Mouse (Mus musculus) kidney, postnatal 0 days (tissue): ENCODE data around the gene Cend1. TPM values are rescaled to one million over a fixed set of nuclear protein-coding genes. Genes with fewer than 3 reads are reported as not detected.
A peak's percentile ranks its signal among the peaks of the same experiment; 100 is the strongest.

Experiments
- ATAC-seq: fragments of 200-750 bp; cut with Nextera tagmentation; replicated peaks from 2 replicates; pipeline ENCODE4 v1.8.0; 2017; ENCODE audit warnings: low read depth, moderate number of reproducible peaks, moderate TSS enrichment, moderate library complexity; ENCODE audit not compliant: low FRiP score
- DNase-seq: peaks from one replicate; pipeline ENCODE4 v3.0.0-alpha.2; 2016; ENCODE audit warnings: low spot score
- H3K27ac ChIP-seq: fragments of 300-500 bp; sonication (generic); 2 replicates; pipeline ENCODE4 v1.5.1; 2014; ENCODE audit warnings: mild to moderate bottlenecking
- H3K27me3 ChIP-seq: fragments of 300-500 bp; sonication (generic); 2 replicates; pipeline ENCODE4 v1.6.1; 2014; ENCODE audit warnings: low read length, mixed read lengths; ENCODE audit not compliant: insufficient read depth
- H3K36me3 ChIP-seq: fragments of 300-500 bp; sonication (generic); 2 replicates; pipeline ENCODE4 v1.6.1; 2014; ENCODE audit warnings: low read length, mixed read lengths; ENCODE audit not compliant: insufficient read depth
- H3K4me1 ChIP-seq: fragments of 300-500 bp; sonication (generic); replicated peaks from 2 replicates; pipeline ENCODE4 v1.6.1; 2014; ENCODE audit warnings: antibody characterized with exemption, low read length, mixed read lengths; ENCODE audit not compliant: insufficient read depth
- H3K4me2 ChIP-seq: fragments of 300-500 bp; sonication (generic); 2 replicates; pipeline ENCODE4 v1.6.1; 2014; ENCODE audit warnings: mild to moderate bottlenecking, low read length, moderate library complexity, mixed read lengths
- H3K4me3 ChIP-seq: fragments of 300-500 bp; sonication (generic); replicated peaks from 2 replicates; pipeline ENCODE4 v1.5.1; 2014; ENCODE audit warnings: low read depth, low read length
- H3K9ac ChIP-seq: fragments of 300-500 bp; sonication (generic); 2 replicates; pipeline ENCODE4 v1.6.1; 2014; ENCODE audit warnings: low read depth, low read length
- H3K9me3 ChIP-seq: fragments of 300-500 bp; sonication (generic); replicated peaks from 2 replicates; pipeline ENCODE4 v1.6.1; 2016; ENCODE audit warnings: low read length, inconsistent platforms, mixed read lengths
- CTCF ChIP-seq: IDR thresholded peaks from 2 replicates; pipeline ENCODE4 v1.5.1; 2016; ENCODE audit warnings: antibody characterized with exemption, low read depth, mild to moderate bottlenecking, moderate library complexity
- WGBS: fragments of 180-500 bp; shearing (Covaris S2); extraction: QIAGEN DNeasy Blood & Tissue Kit; methylation state at CpG from one replicate; pipeline ENCODE4 v1.1.7; 2014; 5-methylcytosine and 5-hydroxymethylcytosine counted together
- polyA plus RNA-seq: library from polyadenylated mRNA; unstranded; fragments of >200 nt; fragmentation: Nextera tagmentation; extraction: Ambion mirVana; gene quantifications from 2 replicates; pipeline ENCODE4 v1.2.1, GENCODE M21; 2015

Gene Cend1
- polyA plus RNA-seq, 1 experiment from 2014 or later: 2.2 TPM

DNA sequence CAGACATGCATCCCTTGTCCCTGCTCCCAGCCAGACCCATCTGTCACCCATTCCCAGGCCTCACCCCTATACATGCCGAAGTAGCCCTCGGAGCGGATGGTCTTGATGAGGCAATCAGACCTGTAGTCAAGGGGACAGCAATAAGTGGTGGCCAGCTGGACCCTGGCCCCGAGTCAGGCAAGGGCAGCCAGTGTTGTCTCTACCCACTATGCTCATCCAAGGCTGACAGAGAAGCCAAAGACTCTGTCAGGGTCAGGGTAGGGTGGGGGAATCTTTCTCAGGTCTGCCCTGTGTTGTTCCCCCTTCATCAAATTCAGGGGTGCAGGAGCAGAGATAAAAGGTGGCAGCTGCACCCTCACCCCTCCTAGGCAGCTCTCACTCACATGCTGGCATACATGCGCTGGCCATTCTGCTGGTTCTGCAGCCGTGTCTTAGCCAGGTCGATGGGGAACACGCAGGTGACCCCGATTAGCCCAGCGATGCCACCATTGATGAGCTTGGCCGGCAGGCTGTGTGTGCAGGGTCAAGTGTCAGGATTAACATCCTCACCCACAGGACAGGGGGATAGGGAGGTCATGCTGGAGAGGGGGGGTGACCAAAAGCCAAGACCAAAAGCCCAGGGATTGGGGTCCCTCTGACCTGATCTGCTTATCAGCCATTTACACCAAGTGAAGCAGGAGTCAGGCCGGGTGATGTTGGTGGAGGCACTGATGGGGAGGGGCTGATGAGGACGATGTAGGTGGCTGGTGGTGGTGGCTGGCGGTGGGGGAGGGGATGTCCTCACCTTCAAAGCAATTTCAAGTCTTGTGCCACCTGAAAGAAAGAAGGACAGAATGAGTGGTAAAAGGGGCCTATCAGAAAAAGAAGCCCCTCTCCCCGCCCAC, 4.5 kb upstream of the Cend1 start:
- ATAC-seq (no peak), DNase-seq (no peak)
- Histone ChIP-seq H3K4me3 (peak overlapping the region; percentile 34), H3K27ac (no peak overlapping the region), H3K4me2 (peak overlapping the region; percentile 51), H3K4me1 (peaks cover 21% of the 10 kb centered on the region), H3K9ac (peak overlapping the region; percentile 46), H3K36me3 (peaks cover 24% of the 10 kb centered on the region), H3K27me3 (no peaks in the 10 kb centered on the region), H3K9me3 (no peaks in the 10 kb centered on the region)
- TF ChIP-seq CTCF: no peak
- 65% methylated on average over 15 of the region's 15 CpGs for WGBS

DNA sequence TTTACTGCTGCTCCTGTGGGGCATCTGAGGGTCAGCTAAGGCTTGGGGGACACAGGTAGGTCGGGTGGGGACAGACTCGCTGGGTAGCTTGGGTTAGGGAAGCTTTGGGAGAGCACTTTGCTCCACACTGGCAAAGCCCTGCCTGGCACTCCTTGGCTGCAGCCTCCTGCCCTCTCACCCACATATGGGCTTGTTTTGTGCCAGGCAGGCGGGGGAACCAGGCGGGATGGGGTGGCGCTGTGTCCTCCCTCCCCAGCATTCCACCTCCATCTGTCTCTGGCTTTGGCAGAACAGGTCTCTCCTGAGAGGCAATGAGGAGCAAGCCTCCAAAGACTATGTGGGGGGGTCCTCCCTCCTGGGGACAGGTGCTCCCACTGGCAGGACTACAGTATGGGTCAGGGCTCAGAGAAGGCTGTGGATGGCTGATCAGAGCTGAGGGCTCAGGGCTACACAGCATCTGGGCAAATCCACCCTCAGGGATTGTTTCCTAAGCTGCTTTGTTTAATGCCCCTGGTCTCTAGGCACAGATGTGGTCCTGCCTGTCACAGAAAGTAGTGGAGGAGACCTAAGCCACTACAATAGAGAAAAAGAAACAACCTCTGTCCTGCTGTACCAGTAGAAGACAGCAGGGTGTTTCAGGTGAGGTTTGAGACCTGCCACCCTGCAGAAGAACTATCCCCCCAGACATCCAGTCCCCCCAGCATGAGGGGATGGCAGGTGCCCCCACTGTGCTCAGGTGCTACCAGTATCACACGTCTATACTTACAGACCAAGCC, 3.6 kb upstream of the Cend1 start:
- Histone ChIP-seq H3K4me3 (no peak overlapping the region), H3K27me3 (no peaks in the 10 kb centered on the region), H3K36me3 (peaks cover 23% of the 10 kb centered on the region; the same call in 1 of the 2 replicates), H3K9me3 (no peaks in the 10 kb centered on the region), H3K9ac (0 out of 2 replicates have a peak overlapping the region, but pooled peaks have one; percentile 8), H3K4me2 (no peak overlapping the region), H3K4me1 (peaks cover 21% of the 10 kb centered on the region), H3K27ac (no peak overlapping the region)
- no peak for TF ChIP-seq CTCF
- ATAC-seq: no peak
- DNase-seq: no peak
- WGBS: 72% methylated on average over 6 of the region's 6 CpGs

DNA sequence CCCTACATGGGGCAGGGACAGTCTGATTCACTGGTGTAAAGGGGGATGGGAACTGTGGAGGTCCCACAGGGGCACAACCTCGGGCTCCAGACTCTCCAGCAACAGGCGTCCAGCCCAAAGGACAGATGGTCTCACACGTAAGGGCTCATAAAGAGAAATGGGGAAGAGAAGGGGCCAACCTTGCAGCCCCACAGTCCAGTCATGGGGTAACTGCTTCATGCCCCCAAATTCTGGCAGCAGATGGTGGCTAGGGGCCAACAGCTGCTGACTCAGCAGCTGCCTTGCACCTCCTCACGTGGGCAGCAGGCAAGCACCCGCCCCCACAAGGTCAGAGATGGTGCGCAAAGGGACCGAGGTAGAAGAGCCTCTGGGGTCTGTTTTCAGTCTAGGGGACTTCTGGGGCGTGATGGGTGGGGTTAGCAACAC, 2.9 kb upstream of the Cend1 start:
- Histone ChIP-seq H3K9me3 (no peaks in the 10 kb centered on the region), H3K36me3 (peaks cover 23% of the 10 kb centered on the region; the same call in 1 of the 2 replicates), H3K27me3 (no peaks in the 10 kb centered on the region), H3K9ac (no peak overlapping the region), H3K27ac (no peak overlapping the region), H3K4me3 (no peak overlapping the region), H3K4me1 (peaks cover 21% of the 10 kb centered on the region), H3K4me2 (no peak overlapping the region)
- DNase-seq: no peak
- WGBS: 58% methylated on average over 8 of the region's 8 CpGs
- no peak for TF ChIP-seq CTCF
- ATAC-seq: no peak

DNA sequence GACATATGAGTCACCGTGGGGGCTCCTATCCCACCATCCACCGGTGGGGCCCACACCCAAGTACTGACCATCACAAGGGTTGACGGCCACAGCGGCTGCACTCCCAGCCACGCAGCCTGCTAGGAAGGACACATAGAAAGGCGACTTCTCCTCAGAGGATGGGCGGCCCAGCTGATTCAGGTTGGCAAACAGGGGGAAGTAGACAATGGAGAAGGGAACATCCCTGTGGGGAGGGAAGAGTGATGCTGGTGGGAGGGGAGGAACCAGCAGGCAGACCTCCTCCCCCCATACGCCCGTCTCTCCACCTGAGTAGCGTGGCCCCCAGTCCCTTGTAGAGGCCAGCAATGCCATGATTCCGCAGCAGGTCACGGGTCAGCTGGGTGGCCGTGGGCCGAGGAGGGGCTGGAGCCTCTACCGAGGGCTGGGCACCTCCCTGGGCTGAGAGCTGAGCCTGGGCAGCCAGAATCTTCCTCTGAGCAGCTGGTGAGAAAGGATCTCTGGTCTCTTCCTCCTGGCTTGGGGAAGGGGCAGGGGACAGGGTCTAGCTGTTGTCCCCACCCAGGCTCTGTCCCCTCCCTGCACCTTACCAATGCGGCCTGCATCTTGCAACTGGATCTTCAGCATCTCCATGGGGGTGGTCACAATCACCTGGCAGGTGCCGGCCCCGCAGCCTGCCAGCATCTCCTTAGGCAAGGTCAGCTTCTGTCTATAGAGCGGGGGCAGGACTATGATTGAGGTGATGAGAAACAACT, 2.3 kb upstream of the Cend1 start:
- Histone ChIP-seq H3K4me3 (no peak overlapping the region), H3K4me2 (no peak overlapping the region), H3K9me3 (no peaks in the 10 kb centered on the region), H3K27me3 (no peaks in the 10 kb centered on the region), H3K4me1 (peaks cover 16% of the 10 kb centered on the region), H3K36me3 (peaks cover 23% of the 10 kb centered on the region; the same call in 1 of the 2 replicates), H3K9ac (no peak overlapping the region), H3K27ac (no peak overlapping the region)
- DNase-seq: no peak
- ATAC-seq: no peak
- WGBS: 90% methylated on average over 19 of the region's 19 CpGs
- TF ChIP-seq CTCF: no peak

DNA sequence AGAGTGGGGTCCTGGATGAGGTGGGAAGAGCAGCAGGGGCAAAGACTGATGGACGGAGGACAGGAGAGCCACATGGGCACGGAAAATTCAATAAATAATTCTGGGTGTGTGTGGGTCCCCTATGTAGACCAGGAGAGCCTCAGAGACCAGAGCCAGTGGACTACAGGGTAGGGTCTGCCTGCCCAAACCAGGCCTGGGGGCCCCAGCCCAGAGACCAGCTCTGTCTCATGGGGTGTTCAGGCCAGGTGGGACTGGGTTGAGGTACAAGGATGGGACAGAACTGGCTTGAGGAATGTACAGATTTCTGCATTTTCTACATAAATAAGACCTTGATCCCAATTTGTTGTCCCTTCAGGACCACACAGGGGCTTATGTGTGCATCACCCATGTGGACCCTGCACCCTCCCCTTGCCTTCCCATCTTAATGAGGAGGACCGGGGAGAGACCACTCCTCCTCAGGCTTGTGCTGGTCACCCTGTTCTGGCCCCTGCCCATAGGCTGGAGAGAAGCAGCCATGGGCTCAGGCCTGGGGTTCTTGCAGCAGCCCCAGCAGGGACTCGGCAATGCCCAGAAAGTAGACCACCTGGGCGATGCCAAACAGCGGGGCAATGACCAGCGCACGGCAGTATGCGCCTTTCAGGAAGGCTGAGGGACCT, 1.4 kb upstream of the Cend1 start:
- WGBS: 94% methylated on average over 9 of the region's 9 CpGs
- Histone ChIP-seq H3K27ac (no peak overlapping the region), H3K9ac (no peak overlapping the region), H3K9me3 (no peaks in the 10 kb centered on the region), H3K4me2 (no peak overlapping the region), H3K36me3 (peaks cover 23% of the 10 kb centered on the region; the same call in 1 of the 2 replicates), H3K27me3 (no peaks in the 10 kb centered on the region), H3K4me1 (peaks cover 13% of the 10 kb centered on the region), H3K4me3 (no peak overlapping the region)
- TF ChIP-seq CTCF: no peak
- ATAC-seq: no peak
- DNase-seq: no peak
